Mouse (Mus musculus) stomach, postnatal 0 days (tissue): ENCODE results near the gene 6430531B16Rik. TPM values are rescaled to one million over a fixed set of nuclear protein-coding genes. Genes with fewer than 3 reads are reported as not detected.

Experiments
- ATAC-seq: fragments of 200-750 bp; cut with Nextera tagmentation; 2 replicates; pipeline ENCODE4 v1.8.0; 2017; ENCODE audit not compliant: low FRiP score, low TSS enrichment
- DNase-seq: peaks from one replicate; pipeline ENCODE4 v3.0.0-alpha.2; 2016; ENCODE audit warnings: low spot score
- H3K27ac ChIP-seq: fragments of 300-500 bp; sonication (generic); replicated peaks from 2 replicates; pipeline ENCODE4 v1.5.1; 2014; ENCODE audit warnings: mild to moderate bottlenecking, control low read depth
- H3K27me3 ChIP-seq: fragments of 300-500 bp; sonication (generic); 2 replicates; pipeline ENCODE4 v1.6.1; 2014; ENCODE audit warnings: low read length; ENCODE audit not compliant: control insufficient read depth, insufficient read depth
- H3K36me3 ChIP-seq: fragments of 300-500 bp; sonication (generic); 2 replicates; pipeline ENCODE4 v1.6.1; 2014; ENCODE audit warnings: low read length, mixed read lengths; ENCODE audit not compliant: control insufficient read depth, insufficient read depth
- H3K4me1 ChIP-seq: fragments of 300-500 bp; sonication (generic); replicated peaks from 2 replicates; pipeline ENCODE4 v1.6.1; 2014; ENCODE audit warnings: antibody characterized with exemption; ENCODE audit not compliant: control insufficient read depth, insufficient read depth
- H3K4me2 ChIP-seq: fragments of 300-500 bp; sonication (generic); replicated peaks from 2 replicates; pipeline ENCODE4 v1.6.1; 2014; ENCODE audit warnings: low read depth, mild to moderate bottlenecking, control low read depth, moderate library complexity
- H3K4me3 ChIP-seq: fragments of 300-500 bp; sonication (generic); 2 replicates; pipeline ENCODE4 v1.5.1; 2014; ENCODE audit warnings: low read depth, low read length, control low read depth
- H3K9ac ChIP-seq: fragments of 300-500 bp; sonication (generic); 2 replicates; pipeline ENCODE4 v1.6.1; 2014; ENCODE audit warnings: mild to moderate bottlenecking, low read length, control low read depth, mixed read lengths
- H3K9me3 ChIP-seq: fragments of 300-500 bp; sonication (generic); 2 replicates; pipeline ENCODE4 v1.6.1; 2016; ENCODE audit warnings: low read length; ENCODE audit not compliant: control insufficient read depth
- CTCF ChIP-seq: IDR thresholded peaks from 2 replicates; pipeline ENCODE4 v1.5.1; 2016; ENCODE audit warnings: antibody characterized with exemption, low read depth, mild to moderate bottlenecking, moderate library complexity
- EP300 ChIP-seq: optimal IDR thresholded peaks from 2 replicates; pipeline ENCODE3; 2016; ENCODE audit warnings: antibody characterized with exemption
- WGBS: fragments of 180-500 bp; shearing (Covaris S2); extraction: QIAGEN DNeasy Blood & Tissue Kit; methylation state at CpG from one replicate; pipeline ENCODE4 v1.1.7; 2014; 5-methylcytosine and 5-hydroxymethylcytosine counted together
- polyA plus RNA-seq: library from polyadenylated mRNA; unstranded; fragments of >200 nt; fragmentation: Nextera tagmentation; extraction: Ambion mirVana; gene quantifications from 2 replicates; pipeline ENCODE4 v1.2.1, GENCODE M21; 2015

6430531B16Rik gene
- polyA plus RNA-seq, 1 experiment from 2014 or later, result 0.11 TPM

- H3K27me3 ChIP-seq, result no peaks in the 10 kb centered on the region
- DNase-seq (no peak), ATAC-seq (peak; percentile 29; the same call in 1 of the 2 replicates)
- peaks cover 40% of the 10 kb centered on the region for H3K36me3 ChIP-seq
- no peak overlapping the region for H3K27ac ChIP-seq
- TF ChIP-seq EP300 (no peak), CTCF (no peak)
- no peaks in the 10 kb centered on the region for H3K4me1 ChIP-seq
- H3K9me3 ChIP-seq, result no peaks in the 10 kb centered on the region
- no peak overlapping the region for H3K9ac ChIP-seq
- no peak overlapping the region for H3K4me3 ChIP-seq
- 75% methylated on average over 12 of the region's 12 CpGs for WGBS
- H3K4me2 ChIP-seq, result no peak overlapping the region
Observed at GRCm38 (mm10) chr7:140001086-140001740, 22.7 kb upstream of the 6430531B16Rik start.

DNA sequence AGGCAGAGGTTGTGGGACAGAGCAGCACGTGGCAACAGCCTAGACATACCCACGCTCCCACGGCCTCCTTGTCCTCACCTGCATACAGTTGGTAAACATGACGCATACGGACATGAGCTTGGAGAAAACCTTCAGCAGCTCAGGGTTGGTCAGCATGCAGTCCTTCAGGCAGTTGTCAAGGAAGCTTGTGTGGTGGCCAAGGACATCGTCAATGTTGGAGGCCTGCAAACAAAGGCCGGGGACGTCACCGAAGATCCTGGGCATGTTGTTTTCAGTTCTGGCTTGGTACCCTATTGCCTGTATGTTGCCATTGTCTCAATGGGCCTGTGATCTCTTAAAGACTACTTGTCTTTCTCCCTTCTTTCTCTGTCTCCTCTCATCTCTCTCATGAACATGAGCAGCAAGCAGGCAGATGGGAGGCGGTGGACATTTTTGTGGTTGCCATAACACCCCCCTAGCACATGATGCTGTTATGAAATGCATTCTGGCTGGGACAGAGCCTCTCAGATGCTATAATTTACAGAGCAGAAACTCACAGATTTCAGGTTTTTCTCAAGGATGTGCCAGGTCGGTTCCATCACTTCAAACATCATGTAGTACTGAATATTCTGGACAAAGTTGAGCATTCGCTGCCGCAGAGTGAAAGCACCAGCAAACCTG lies 20.3 kb upstream of the 6430531B16Rik start:
- 91% methylated on average over 13 of the region's 13 CpGs for WGBS
- ATAC-seq (no peak), DNase-seq (no peak)
- Histone ChIP-seq H3K27me3 (no peaks in the 10 kb centered on the region), H3K4me2 (no peak overlapping the region), H3K9ac (no peak overlapping the region), H3K4me1 (no peaks in the 10 kb centered on the region), H3K36me3 (peaks cover 37% of the 10 kb centered on the region), H3K27ac (no peak overlapping the region), H3K9me3 (no peaks in the 10 kb centered on the region), H3K4me3 (no peak overlapping the region)
- TF ChIP-seq CTCF, result no peak
- TF ChIP-seq EP300, result no peak

- WGBS, result 28% methylated on average over 3 of the region's 3 CpGs
- H3K36me3 ChIP-seq, result peaks cover 23% of the 10 kb centered on the region
- H3K4me3 ChIP-seq, result no peak overlapping the region
- no peaks in the 10 kb centered on the region for H3K4me1 ChIP-seq
- no peak overlapping the region for H3K27ac ChIP-seq
- peak; percentile 65 for DNase-seq
- H3K9ac ChIP-seq, result no peak overlapping the region
- H3K27me3 ChIP-seq, result no peaks in the 10 kb centered on the region
- no peak overlapping the region for H3K4me2 ChIP-seq
- TF ChIP-seq EP300 (no peak), CTCF (peak; percentile 86)
- no peaks in the 10 kb centered on the region for H3K9me3 ChIP-seq
- ATAC-seq, result no peak
Observed at GRCm38 (mm10) chr7:139994676-139995075, 16.1 kb upstream of the 6430531B16Rik start.

GRCm38 (mm10) chr7:139994202-139994601 lies 15.6 kb upstream of the 6430531B16Rik start:
- Histone ChIP-seq H3K9ac (no peak overlapping the region), H3K9me3 (no peaks in the 10 kb centered on the region), H3K4me3 (no peak overlapping the region), H3K36me3 (peaks cover 20% of the 10 kb centered on the region), H3K27ac (no peak overlapping the region), H3K27me3 (no peaks in the 10 kb centered on the region), H3K4me1 (no peaks in the 10 kb centered on the region), H3K4me2 (no peak overlapping the region)
- no peak for ATAC-seq
- 49% methylated on average over 4 of the region's 4 CpGs for WGBS
- DNase-seq, result no peak
- no peak for TF ChIP-seq EP300
- no peak for TF ChIP-seq CTCF

GRCm38 (mm10) chr7:139993532-139993931 lies 15.0 kb upstream of the 6430531B16Rik start:
- Histone ChIP-seq H3K4me2 (no peak overlapping the region), H3K27me3 (no peaks in the 10 kb centered on the region), H3K27ac (no peak overlapping the region), H3K4me3 (no peak overlapping the region), H3K9ac (no peak overlapping the region), H3K9me3 (no peaks in the 10 kb centered on the region), H3K36me3 (peaks cover 17% of the 10 kb centered on the region), H3K4me1 (no peaks in the 10 kb centered on the region)
- ATAC-seq, result no peak
- TF ChIP-seq EP300 (no peak), CTCF (no peak)
- DNase-seq, result no peak
- WGBS, result 86% methylated on average over 6 of the region's 6 CpGs

DNA sequence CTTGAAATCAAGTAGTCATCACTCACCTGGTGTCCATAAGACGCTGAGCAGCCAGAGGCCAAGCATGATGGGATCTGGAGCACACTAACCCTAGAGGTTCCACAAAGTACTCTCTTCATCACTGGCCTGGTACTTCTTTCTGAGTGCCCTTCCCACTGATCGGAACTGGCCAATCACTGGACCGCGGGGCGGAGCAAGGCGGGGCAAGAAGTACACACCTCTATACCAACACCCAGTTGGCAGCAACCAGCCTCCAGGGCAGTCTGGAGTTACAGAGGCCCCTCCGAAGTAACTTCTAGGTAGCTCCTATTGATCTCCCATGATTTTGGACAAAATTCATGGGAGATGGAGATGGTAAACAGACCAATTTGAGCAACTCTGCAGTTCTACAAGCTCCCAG lies 13.9 kb upstream of the 6430531B16Rik start, which contains the start of gene Adam8:
Gene Adam8, minus strand, starts transcription at position 157 of the 400 bp plus-strand sequence.
- Histone ChIP-seq H3K36me3 (peaks cover 9% of the 10 kb centered on the region), H3K27me3 (no peaks in the 10 kb centered on the region), H3K9me3 (no peaks in the 10 kb centered on the region), H3K4me2 (no peak within 1 kb of the TSS), H3K4me1 (no peaks in the 10 kb centered on the region), H3K9ac (no peak within 1 kb of the TSS), H3K27ac (no peak within 1 kb of the TSS), H3K4me3 (no peak within 1 kb of the TSS)
- DNase-seq (peak; percentile 81), ATAC-seq (peak; percentile 76)
- WGBS, result 16% methylated on average over 7 of the region's 7 CpGs
- TF ChIP-seq CTCF (0 out of 2 replicates have a peak, but pooled peaks have one; percentile 2), EP300 (no peak)
